Mouse (Mus musculus) layer of hippocampus, postnatal 36 days (tissue): Measurements from ENCODE around the gene Trim24. TPM values are rescaled to one million over a fixed set of nuclear protein-coding genes. Genes with fewer than 3 reads are reported as not detected.

Source experiments
- total RNA-seq, 2 experiments: library from RNA; stranded (reverse); gene quantifications; 2 replicates each; pipeline ENCODE4 v1.2.3; 2021

Gene Trim24
- total RNA-seq, 2 experiments from 2014 or later = 36.9 to 39.9 TPM

Other genes starting within 250 kb of the Trim24 start
- gene Svopl, start 176.2 kb downstream of the Trim24 start, total RNA-seq = under 1 TPM; 0.22 to 0.58 TPM
- gene Tmem213, start 238.4 kb downstream of the Trim24 start, total RNA-seq = not detected